Mouse (Mus musculus) A20 (cell line): ENCODE measurements around the gene Amph.
A peak's percentile ranks its signal among the peaks of the same experiment; 100 is the strongest.

Source experiments
- DNase-seq: peaks from one replicate; pipeline ENCODE4 v3.0.0-alpha.2; 2011; ENCODE audit warnings: low read depth, low spot score

Gene Amph

GRCm38 (mm10) chr13:19138550-19138949 is 190.5 kb downstream of the Amph start:
- no peak for DNase-seq

- DNase-seq, result no peak
Measured at GRCm38 (mm10) chr13:19139104-19139503, 191.1 kb downstream of the Amph start.

GRCm38 (mm10) chr13:19139771-19140170 is 191.8 kb downstream of the Amph start:
- no peak for DNase-seq

- DNase-seq, result no peak
Measured at GRCm38 (mm10) chr13:19143766-19144165, 195.8 kb downstream of the Amph start.

DNA sequence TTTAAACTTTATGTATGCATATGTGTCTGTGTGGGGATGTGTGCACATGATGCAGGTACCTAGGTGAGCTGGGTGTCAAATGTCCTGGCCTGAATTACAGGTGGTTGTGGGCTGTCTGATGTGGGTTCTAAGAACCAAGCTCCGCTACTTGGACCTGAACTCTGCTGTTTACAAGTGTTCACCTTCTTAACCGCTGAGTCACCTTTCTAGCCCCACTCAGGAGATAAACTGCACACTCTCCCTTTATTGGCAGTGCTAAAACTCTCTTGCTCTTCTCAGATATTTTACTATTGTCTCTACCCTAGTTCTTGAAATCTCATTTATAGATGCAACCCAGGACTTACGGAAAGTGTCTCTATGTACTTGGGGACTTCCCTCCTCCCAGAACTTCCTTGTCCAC is 199.5 kb downstream of the Amph start:
- DNase-seq, result no peak

DNA sequence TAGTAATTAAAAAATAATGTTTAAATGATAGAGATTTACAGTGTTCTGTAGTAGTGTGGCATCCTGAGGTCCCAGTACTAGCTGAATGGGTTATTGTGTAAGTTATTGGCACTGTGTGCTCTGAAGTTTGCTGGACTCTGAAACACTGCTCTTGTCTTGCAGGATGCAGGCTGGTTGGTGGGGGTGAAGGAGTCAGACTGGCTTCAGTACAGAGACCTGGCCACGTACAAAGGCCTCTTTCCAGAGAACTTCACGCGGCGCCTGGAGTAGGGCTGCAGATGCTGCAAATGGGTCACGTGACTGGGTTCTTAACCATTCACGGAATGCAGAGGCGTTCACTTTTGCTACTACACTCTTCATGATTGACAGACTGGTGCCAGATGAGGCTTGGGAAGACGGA is 201.6 kb downstream of the Amph start:
- DNase-seq, result no peak

DNA sequence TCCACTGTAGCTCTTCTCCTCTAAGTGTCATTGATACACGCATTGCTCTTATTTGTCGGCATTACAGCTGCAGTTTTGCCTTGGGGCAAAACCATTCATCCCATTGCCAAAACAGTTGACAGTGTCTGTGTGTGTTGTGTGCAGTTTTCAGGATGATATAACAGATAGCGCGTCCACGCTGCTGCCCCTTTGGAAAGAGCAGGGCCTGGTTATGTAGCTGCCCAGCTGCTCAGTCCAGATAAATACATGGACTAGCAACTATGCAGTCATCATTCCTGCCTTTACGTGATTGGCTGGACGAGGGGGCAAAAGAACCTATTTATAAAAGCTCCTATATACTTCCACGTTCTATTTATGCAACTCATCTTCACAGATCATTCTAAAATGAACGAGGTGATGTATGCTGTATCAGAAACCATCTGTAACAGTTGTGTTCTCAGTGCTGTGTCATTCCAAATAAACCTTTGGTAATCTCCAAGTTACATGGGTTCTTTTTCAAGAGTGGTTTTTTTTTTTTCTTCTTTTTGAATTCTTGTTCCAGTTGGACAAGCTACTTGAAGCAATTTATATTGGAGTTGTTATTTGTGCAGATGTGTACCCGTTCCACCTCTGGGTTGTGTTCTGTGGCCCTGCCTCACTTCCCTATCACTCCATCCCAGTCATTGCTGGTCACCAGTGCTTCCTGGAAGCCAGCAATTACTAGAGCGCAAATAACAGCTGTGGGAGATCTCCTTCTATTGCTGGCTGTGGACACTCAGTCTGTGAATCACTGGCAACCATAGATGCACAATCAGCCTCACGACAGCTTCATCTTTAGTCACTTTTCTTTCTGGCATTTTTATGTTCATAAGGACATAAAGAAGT is 202.7 kb downstream of the Amph start:
- DNase-seq, result no peak

DNA sequence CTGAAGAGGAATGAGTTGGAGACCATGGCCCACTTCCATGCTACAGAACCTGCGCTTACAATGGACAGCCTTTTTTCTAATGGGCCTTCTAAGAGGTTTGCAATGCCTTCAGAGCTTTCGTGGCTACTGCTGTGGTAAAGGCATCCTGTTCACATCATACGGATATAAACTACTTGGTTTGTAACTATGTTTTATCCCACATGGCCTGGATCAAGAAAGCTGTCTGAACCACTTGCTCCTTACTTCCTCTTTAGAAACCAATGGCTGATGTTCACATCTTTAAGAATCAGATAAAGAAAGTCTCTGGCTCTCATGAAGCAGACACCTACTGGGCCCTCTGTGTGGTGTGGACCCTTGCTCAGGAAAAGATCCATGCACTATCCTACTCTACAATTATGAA is 204.1 kb downstream of the Amph start:
- DNase-seq, result no peak

DNA sequence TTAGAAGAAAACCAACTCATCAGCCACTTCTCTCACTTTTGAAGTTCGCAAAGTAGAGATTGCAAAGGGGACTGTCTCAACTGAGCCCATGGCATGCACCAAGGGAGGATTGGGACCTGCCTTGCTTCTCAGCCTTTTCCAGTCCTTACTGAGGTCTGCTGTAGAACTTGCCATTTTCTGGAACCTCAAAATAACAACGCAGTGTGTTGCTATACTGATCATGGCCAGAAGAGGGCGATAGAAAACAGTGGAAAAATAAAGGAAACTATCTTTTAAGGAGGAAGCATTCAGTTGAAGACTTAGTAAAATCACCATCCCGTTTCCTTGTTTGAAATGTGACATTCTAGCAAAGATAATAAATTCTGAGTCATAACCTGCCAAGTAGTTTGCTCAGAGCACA is 210.5 kb downstream of the Amph start:
- DNase-seq, result peak; percentile 23

DNA sequence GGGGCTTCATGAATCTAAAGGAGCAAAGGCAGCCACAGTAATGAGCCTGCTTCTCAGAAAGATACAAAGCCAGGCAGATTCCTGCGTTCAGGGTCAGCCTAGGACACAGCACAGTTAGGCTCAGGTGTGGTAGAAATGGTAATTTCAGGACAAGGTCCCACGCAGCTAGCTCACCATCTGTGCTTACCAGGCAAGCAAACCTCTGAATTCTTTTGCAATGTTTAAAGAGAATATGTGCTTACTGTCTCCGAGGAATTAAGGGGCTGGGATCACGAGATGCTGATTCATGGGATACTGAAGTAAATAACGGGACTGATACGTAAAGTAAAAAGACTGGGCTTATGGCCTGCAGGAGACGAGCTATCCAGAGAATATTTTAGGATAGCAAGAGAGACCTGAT is 212.6 kb downstream of the Amph start:
- no peak for DNase-seq

DNA sequence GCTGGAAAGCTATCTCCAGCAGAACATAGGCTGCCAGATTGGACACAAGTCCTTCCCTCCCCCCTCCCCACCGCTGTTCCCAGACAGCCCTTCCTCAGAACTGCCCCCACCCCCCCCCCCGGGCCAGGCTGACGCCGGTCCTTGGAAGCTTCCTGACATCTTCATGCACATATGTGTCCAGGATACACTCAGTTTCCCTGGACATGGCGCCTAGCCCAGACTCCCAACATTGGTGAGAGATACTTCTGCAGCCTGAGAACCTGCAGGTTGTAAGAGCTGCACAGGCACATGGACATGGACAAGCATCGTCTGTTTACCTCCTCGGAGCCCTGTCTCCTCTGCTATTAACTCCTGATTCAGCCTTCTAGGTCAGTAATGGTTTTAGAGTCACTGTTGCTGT is 213.1 kb downstream of the Amph start:
- no peak for DNase-seq

GRCm38 (mm10) chr13:19162120-19162519 is 214.1 kb downstream of the Amph start:
- no peak for DNase-seq

DNA sequence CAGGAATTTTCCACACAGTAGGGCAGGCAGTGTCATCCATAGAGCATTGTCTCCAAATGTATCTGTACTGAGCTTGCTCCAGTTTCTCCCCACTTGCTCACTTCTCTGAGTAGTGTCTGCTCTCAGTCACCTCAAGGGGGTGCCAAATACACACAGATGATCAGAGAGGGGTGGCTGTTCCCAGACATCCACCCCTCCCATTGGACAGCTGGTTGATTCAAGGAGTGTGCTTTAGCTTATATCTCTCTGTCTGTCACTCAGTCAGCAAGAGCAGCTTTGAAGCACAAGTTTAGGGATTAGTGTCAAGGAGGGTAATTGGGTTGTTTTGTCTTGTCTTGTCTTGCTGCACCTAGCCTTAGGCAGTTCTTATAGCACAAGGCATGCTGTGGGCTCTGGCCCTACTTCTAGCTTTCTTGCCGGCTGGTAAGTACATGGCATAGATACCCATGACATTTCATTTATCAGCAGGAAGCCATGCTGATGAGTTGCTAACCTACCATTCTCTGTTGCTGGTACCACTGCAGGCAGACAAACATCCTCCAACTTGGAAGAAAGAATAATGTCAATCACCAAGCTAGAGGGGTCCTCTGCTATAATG is 229.8 kb downstream of the Amph start:
- peak; percentile 47 for DNase-seq

GRCm38 (mm10) chr13:19178351-19178750 is 230.3 kb downstream of the Amph start:
- DNase-seq, result no peak

DNA sequence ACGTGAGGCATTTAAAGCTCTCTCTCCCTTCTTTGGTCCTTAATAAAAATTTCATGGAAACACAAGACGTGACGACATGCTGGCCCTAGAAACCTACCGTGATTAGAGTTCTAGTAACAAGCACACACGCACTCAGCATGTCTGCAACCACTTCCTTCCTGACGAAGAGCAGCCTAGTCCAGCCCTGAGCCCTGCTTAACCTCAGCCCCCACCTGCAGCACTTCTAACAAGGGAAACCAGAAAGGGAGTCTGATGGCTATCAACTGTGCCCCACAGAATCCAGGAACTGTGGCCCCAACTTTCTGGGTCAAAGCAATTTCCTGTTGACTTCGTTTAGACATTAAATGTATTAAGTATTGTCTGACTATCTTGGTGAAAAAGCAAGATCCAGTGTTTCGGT is 234.3 kb downstream of the Amph start:
- no peak for DNase-seq

- peak; percentile 31 for DNase-seq
Measured at GRCm38 (mm10) chr13:19190052-19190451, 242.0 kb downstream of the Amph start.

DNA sequence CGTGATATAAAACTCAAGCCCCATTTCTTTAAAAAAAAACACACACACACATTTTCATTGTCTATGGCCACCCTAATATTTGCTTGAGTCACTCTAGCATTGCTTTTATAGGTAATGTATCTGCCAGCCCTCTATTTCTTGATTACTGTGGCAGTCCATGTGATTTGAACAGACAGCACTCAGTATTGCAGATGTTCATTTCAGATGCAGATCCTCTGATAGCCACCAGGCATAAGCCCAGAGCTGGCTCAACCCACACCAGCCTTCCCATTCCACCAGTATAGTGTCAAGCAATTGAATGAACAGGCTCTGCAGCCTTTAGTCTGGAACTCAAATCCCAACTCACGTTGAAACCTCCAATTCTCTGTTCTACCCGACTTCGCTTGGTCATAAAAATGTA is 246.8 kb downstream of the Amph start:
- no peak for DNase-seq

- DNase-seq, result no peak
Measured at GRCm38 (mm10) chr13:19195456-19195855, 247.5 kb downstream of the Amph start.
